Mouse (Mus musculus): ENCODE results near the gene Cited4. TPM values are rescaled to one million over a fixed set of nuclear protein-coding genes. Genes with fewer than 3 reads are reported as not detected.

Cited4 gene
- polyA plus RNA-seq (2015; fragmentation: Nextera tagmentation; extraction: Ambion mirVana), result 17.5 and 17.9 TPM in 2 replicates

DNA sequence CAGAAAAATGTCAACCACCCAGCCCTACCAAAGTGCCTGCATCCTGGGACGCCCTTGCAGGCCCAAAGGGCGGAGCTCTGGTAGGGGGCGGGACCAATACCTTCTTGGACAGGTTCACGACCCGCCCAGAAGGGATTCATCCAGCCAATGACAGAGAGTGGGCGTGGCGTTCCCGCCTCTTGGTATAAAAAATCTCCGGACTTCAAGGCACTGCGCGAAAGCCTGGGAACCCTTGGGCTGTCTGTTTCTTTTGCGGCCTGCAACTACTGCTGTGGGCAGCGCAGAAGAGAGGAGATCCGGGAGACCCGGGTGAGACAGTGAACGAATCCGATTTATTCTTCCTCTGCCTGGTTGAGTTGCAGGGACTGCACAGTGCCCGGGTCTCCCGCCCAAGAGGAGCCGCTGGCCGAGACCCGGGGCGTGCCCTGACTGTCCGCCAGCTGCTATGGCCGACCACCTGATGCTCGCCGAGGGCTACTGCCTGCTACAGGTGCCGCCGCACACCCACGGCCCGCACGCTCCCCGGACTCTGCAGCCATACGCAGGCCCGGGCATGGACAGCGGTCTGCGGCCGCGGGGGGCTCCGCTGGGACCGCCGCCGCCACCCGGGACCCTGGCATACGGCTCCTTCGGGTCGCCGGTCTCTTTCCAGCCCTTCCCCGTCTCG lies at the start of gene Cited4:
TSS of gene Cited4 (plus strand) at position 215 of the 667 bp plus-strand sequence.
- H3K27ac ChIP-seq, result peak within 1 kb of the TSS; percentile 62; the same call in 1 of the 2 replicates
- TF ChIP-seq CTCF (IDR thresholded peaks at IDR 0.05; ENCODE audit: low read depth), result no peak
- ATAC-seq (replicated peaks; ENCODE audit: low FRiP score, low read depth) (peak; percentile 93), DNase-seq (ENCODE audit: low spot score) (peak; percentile 93)
- peak within 1 kb of the TSS; percentile 72 for H3K9ac ChIP-seq (ENCODE audit: low read depth, low read length)
- no peaks in the 10 kb centered on the region for H3K27me3 ChIP-seq (ENCODE audit: insufficient read depth, low read length)
- no peaks in the 10 kb centered on the region for H3K36me3 ChIP-seq (ENCODE audit: insufficient read depth, low read length)
- WGBS, result under 1% methylated on average over 50 of the region's 50 CpGs
- no peaks in the 10 kb centered on the region for H3K9me3 ChIP-seq (replicated peaks; ENCODE audit: low read length)
- H3K4me2 ChIP-seq (ENCODE audit: low read length), result peak within 1 kb of the TSS; percentile 99
- peaks cover 4% of the 10 kb centered on the region; the same call in 1 of the 2 replicates for H3K4me1 ChIP-seq (replicated peaks; ENCODE audit: insufficient read depth, low read length)
- H3K4me3 ChIP-seq (replicated peaks; ENCODE audit: low read depth, low read length), result peak within 1 kb of the TSS; percentile 53

DNA sequence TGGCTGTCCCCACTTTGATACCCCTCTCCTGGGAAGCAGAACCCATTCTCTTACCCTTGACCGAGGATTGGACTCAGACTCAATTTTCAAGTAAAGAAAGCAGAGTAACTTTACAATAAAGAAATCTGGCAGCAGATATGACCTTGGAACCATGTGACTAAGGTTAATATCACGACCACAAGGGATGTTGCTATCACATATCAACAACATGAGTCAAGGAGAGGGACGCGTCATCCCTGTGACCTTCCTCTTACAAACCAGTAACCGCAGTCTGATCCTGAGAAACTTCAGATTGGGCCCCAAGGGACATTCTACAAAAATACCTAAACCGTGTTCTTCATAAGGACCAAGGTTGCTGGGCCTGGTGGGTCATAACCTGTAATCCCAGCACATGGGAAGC lies 38.6 kb upstream of the Cited4 start:
- TF ChIP-seq CTCF (IDR thresholded peaks at IDR 0.05; ENCODE audit: low read depth), result no peak
- no peak for DNase-seq (ENCODE audit: low spot score)
- no peaks in the 10 kb centered on the region for H3K4me1 ChIP-seq (replicated peaks; ENCODE audit: insufficient read depth, low read length)
- H3K4me3 ChIP-seq (replicated peaks; ENCODE audit: low read depth, low read length), result no peak overlapping the region
- 84% methylated on average over 6 of the region's 6 CpGs for WGBS
- no peak overlapping the region for H3K4me2 ChIP-seq (ENCODE audit: low read length)
- no peaks in the 10 kb centered on the region for H3K27me3 ChIP-seq (ENCODE audit: insufficient read depth, low read length)
- H3K27ac ChIP-seq, result no peak overlapping the region
- H3K36me3 ChIP-seq (ENCODE audit: insufficient read depth, low read length), result no peaks in the 10 kb centered on the region
- H3K9me3 ChIP-seq (replicated peaks; ENCODE audit: low read length), result no peaks in the 10 kb centered on the region
- H3K9ac ChIP-seq (ENCODE audit: low read depth, low read length), result no peak overlapping the region
- ATAC-seq (replicated peaks; ENCODE audit: low FRiP score, low read depth), result no peak

DNA sequence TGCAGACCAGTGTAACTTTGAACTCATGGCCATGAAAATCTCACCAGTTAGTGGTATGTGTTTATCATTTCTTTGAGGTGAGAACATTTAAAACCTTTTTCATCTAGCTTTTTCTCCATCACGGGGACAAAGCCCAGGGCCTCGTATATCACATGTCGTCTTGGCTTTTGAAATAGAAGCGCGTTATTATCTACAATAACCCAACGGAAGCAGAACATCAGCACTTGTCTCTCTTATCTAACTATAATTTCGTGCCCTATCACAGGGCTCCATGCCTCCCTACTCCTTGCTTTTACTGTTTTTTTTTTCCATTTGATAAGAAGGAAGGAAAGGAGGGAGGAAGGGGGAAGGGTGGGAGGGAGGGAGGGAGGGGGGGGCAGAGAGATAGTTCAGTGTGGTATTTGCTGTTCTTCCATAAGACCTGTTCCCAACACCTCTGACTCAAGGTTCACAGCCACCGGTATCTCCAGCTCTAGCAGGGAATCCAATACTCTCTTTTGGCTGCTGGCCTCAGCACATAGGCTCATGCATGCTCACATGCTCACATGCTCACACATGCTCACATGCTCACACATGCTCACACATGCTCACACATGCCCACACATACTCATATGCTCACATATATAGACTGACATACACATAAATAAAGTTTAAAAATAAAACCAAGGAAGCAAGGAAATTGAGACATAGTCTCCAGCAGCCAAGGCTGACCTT lies 36.0 kb upstream of the Cited4 start:
- Histone ChIP-seq H3K9ac (ENCODE audit: low read depth, low read length) (no peak overlapping the region), H3K36me3 (ENCODE audit: insufficient read depth, low read length) (no peaks in the 10 kb centered on the region), H3K27me3 (ENCODE audit: insufficient read depth, low read length) (no peaks in the 10 kb centered on the region), H3K9me3 (replicated peaks; ENCODE audit: low read length) (no peaks in the 10 kb centered on the region), H3K27ac (no peak overlapping the region), H3K4me3 (replicated peaks; ENCODE audit: low read depth, low read length) (no peak overlapping the region), H3K4me1 (replicated peaks; ENCODE audit: insufficient read depth, low read length) (no peaks in the 10 kb centered on the region), H3K4me2 (ENCODE audit: low read length) (no peak overlapping the region)
- 80% methylated on average over 8 of the region's 8 CpGs for WGBS
- TF ChIP-seq CTCF (IDR thresholded peaks at IDR 0.05; ENCODE audit: low read depth), result no peak
- ATAC-seq (replicated peaks; ENCODE audit: low FRiP score, low read depth) (no peak), DNase-seq (ENCODE audit: low spot score) (no peak)

DNA sequence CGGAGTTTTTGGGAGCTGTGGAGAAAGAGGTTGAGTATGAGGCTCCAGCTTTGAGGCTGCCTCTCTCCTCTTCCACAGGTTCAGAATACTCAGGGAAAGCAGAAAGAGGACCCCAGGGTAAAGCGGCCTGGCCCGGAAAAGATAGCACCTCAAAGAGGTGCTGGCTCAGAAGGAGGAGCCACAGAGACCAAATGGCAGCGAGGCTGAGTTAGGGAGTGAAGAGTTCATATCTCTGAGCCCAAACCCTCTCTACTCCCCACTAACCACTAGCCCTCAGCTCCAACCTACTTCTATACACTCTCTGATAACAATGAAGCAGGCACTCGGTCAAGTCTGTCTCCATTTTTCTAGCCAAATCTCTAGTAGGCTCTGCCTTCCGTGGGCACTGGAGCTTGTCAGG lies 34.5 kb upstream of the Cited4 start:
- Histone ChIP-seq H3K4me1 (replicated peaks; ENCODE audit: insufficient read depth, low read length) (no peaks in the 10 kb centered on the region), H3K27ac (no peak overlapping the region), H3K4me2 (ENCODE audit: low read length) (no peak overlapping the region), H3K36me3 (ENCODE audit: insufficient read depth, low read length) (no peaks in the 10 kb centered on the region), H3K27me3 (ENCODE audit: insufficient read depth, low read length) (no peaks in the 10 kb centered on the region), H3K9ac (ENCODE audit: low read depth, low read length) (no peak overlapping the region), H3K9me3 (replicated peaks; ENCODE audit: low read length) (no peaks in the 10 kb centered on the region), H3K4me3 (replicated peaks; ENCODE audit: low read depth, low read length) (no peak overlapping the region)
- DNase-seq (ENCODE audit: low spot score) (no peak), ATAC-seq (replicated peaks; ENCODE audit: low FRiP score, low read depth) (no peak)
- no peak for TF ChIP-seq CTCF (IDR thresholded peaks at IDR 0.05; ENCODE audit: low read depth)
- 47% methylated on average over 6 of the region's 6 CpGs for WGBS

DNA sequence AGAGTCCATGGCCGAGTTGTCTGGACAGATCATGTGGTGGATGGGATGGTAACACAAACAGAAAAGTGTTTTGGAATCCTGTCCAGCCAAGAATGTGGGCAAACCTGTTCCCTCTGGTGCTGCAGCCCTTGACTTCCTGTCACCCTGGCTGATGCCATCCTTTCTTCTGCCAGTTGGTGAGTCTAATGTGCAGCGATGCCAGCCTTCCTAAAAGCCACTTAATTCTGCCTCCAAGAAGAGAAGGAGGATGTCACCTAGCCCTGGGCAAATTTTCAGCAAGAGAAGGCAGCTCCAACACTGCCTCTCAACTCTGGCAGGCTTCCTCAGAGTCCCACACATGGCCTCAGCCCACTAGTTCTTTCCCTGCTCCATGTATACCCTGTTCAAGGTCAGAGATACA lies 31.0 kb upstream of the Cited4 start:
- H3K9ac ChIP-seq (ENCODE audit: low read depth, low read length), result no peak overlapping the region
- no peak for DNase-seq (ENCODE audit: low spot score)
- H3K4me1 ChIP-seq (replicated peaks; ENCODE audit: insufficient read depth, low read length), result no peaks in the 10 kb centered on the region
- no peak overlapping the region for H3K4me2 ChIP-seq (ENCODE audit: low read length)
- H3K27ac ChIP-seq, result no peak overlapping the region
- H3K4me3 ChIP-seq (replicated peaks; ENCODE audit: low read depth, low read length), result no peak overlapping the region
- no peaks in the 10 kb centered on the region for H3K27me3 ChIP-seq (ENCODE audit: insufficient read depth, low read length)
- H3K9me3 ChIP-seq (replicated peaks; ENCODE audit: low read length), result no peaks in the 10 kb centered on the region
- 70% methylated on average over 2 of the region's 2 CpGs for WGBS
- no peak for ATAC-seq (replicated peaks; ENCODE audit: low FRiP score, low read depth)
- no peak for TF ChIP-seq CTCF (IDR thresholded peaks at IDR 0.05; ENCODE audit: low read depth)
- H3K36me3 ChIP-seq (ENCODE audit: insufficient read depth, low read length), result no peaks in the 10 kb centered on the region

DNA sequence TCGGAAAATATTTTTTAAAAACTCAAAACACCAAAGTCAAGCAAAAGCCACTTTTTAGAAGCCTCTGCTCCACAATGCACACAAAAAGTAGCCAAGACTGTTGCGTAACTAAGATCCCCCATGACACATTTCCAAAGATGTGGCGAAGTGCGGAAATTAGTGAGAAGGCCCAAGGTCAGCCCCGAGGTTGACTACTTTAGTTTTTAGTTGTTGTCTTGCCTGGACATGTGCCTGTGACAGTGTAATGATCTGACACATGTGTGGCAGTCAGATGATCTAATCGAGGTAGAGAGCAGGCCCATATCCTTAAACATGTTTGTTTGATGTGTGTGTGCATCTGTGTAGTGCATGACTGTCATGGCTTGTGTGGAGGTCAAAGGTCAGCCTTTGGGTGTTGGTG lies 24.4 kb upstream of the Cited4 start:
- Histone ChIP-seq H3K9me3 (replicated peaks; ENCODE audit: low read length) (no peaks in the 10 kb centered on the region), H3K27ac (no peak overlapping the region), H3K9ac (ENCODE audit: low read depth, low read length) (no peak overlapping the region), H3K4me3 (replicated peaks; ENCODE audit: low read depth, low read length) (no peak overlapping the region), H3K4me2 (ENCODE audit: low read length) (no peak overlapping the region), H3K4me1 (replicated peaks; ENCODE audit: insufficient read depth, low read length) (no peaks in the 10 kb centered on the region), H3K36me3 (ENCODE audit: insufficient read depth, low read length) (no peaks in the 10 kb centered on the region), H3K27me3 (ENCODE audit: insufficient read depth, low read length) (no peaks in the 10 kb centered on the region)
- DNase-seq (ENCODE audit: low spot score), result no peak
- no peak for TF ChIP-seq CTCF (IDR thresholded peaks at IDR 0.05; ENCODE audit: low read depth)
- 89% methylated on average over 6 of the region's 6 CpGs for WGBS
- ATAC-seq (replicated peaks; ENCODE audit: low FRiP score, low read depth), result no peak

All from kidney, postnatal 0 days (tissue).